Mouse (Mus musculus) lung, adult 2 months (tissue): ENCODE results near the gene Fuk.

Experiments used
- CTCF ChIP-seq: fragments of 200-500 bp; IDR thresholded peaks from 2 replicates; pipeline ENCODE4 v1.5.1; 2011; ENCODE audit warnings: mild to moderate bottlenecking, low read length, control low read depth; ENCODE audit not compliant: insufficient read depth
- POLR2A ChIP-seq: fragments of 200-500 bp; IDR thresholded peaks from 2 replicates; pipeline ENCODE4 v1.6.1; 2011; ENCODE audit warnings: low read depth, mild to moderate bottlenecking, control low read depth, low read length, borderline replicate concordance; ENCODE audit errors: extremely low read depth

DNA sequence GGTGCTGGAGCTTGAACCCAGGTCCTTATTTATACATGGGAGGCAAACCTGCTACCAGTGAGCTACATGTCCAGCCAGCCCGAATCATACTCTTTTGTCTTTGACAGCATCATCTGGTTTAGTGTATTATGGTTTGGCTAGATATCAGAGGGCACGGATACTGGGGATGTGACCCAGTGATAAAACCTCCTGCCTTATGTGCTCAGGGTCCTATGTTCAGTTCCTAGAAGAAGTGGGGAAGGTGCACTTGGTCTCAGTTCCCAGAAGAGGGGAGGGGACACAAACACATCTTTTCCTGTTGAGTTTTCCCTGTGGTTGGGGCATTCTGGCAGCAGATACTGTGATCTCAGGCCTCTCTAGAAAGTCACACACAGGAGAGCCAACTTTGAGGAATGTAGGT lies 31.0 kb upstream of the Fuk start:
- TF ChIP-seq POLR2A: no peak
- TF ChIP-seq CTCF: no peak
